Comparison of ENCODE assay signal across 8 mouse cellular contexts in the genomic region with DNA sequence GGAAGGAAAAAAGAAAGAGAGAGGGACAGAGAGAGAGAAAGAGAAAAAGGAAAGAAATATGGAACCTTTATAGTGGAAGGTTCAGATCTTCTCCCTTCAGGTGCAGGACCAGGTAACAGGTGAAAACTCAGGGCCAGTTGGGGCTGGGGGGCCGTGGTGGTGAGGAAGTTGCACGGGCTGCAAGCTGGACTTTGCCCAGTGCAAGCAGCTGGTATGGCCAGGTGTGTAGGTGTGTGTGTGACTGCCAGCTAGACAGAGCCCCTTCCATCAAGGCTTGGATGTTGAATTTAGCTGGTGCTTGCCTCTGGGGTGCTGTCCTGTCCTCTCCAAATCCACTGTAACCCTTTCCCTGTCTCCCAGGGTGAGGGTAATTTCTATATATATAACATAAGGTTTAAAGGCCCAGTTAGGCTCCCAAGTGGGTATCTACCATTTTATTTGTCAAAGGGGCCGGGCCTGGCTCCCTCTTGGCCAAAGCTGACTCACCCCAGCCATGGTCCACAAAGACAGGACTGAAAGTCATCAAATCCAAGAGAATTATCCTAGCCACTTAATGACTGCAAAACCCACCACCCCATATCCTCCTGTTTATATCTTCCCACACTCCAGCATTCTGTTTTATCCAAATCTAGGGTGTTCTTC. TPM values are rescaled to one million over a fixed set of nuclear protein-coding genes. Genes with fewer than 3 reads are reported as not detected.
DNase-seq lines count a peak whose midpoint lies in the region; ATAC-seq and TF ChIP-seq lines count a peak whose summit lies in the region.

No protein-coding gene starts in this region.

- no peak for DNase-seq in heart, adult 18-20 months
- DNase-seq in G1E (ENCODE audit: low spot score): no peak
- no peak for DNase-seq in heart, postnatal 0 days (ENCODE audit: low spot score)
- DNase-seq in midbrain, embryonic 10.5 days (ENCODE audit: low spot score): no peak
- DNase-seq in embryo, embryonic 11 days: no peak
- DNase-seq in gastrocnemius, postnatal 25 days: no peak
- no peak for DNase-seq in cerebellum, adult 11-12 months

- H3K36me3 ChIP-seq in heart, embryonic 14.5 days (ENCODE audit: control insufficient read depth, insufficient read depth, low read length): 0 out of 2 replicates have a peak, but pooled peaks cover 4% of the 10 kb centered on the region
- H3K36me3 ChIP-seq in G1E (replicated peaks): peaks cover 34% of the 10 kb centered on the region
- H3K36me3 ChIP-seq in heart, postnatal 0 days (replicated peaks; ENCODE audit: control insufficient read depth, insufficient read depth, low read length): no peaks in the 10 kb centered on the region
- no peaks in the 10 kb centered on the region for H3K36me3 ChIP-seq in midbrain, embryonic 10.5 days

- TF ChIP-seq CTCF in G1E (IDR thresholded peaks at IDR 0.05; ENCODE audit: low read depth, low read length): no peak
- TF ChIP-seq CTCF in heart, postnatal 0 days (IDR thresholded peaks at IDR 0.05; ENCODE audit: low read depth): no peak

- H3K9ac ChIP-seq in heart, embryonic 14.5 days (ENCODE audit: low read length): peak overlapping the region; percentile 75
- H3K9ac ChIP-seq in heart, postnatal 0 days (replicated peaks; ENCODE audit: low read depth, low read length): no peak overlapping the region

- H3K27me3 ChIP-seq in heart, embryonic 14.5 days (ENCODE audit: control insufficient read depth, insufficient read depth, low read length): no peaks in the 10 kb centered on the region
- peaks cover 3% of the 10 kb centered on the region; the same call in 1 of the 2 replicates for H3K27me3 ChIP-seq in G1E (ENCODE audit: insufficient read depth, low read length)
- H3K27me3 ChIP-seq in heart, postnatal 0 days (ENCODE audit: control insufficient read depth, insufficient read depth, low read length): no peaks in the 10 kb centered on the region
- peaks cover 38% of the 10 kb centered on the region for H3K27me3 ChIP-seq in midbrain, embryonic 10.5 days (ENCODE audit: low read depth, poor library complexity, severe bottlenecking)

- peak overlapping the region; percentile 99 for H3K4me2 ChIP-seq in heart, embryonic 14.5 days (ENCODE audit: low read length)
- H3K4me2 ChIP-seq in heart, postnatal 0 days (ENCODE audit: low read depth, low read length): peak overlapping the region; percentile 94

- ATAC-seq in heart, embryonic 14.5 days (ENCODE audit: insufficient number of reproducible peaks, insufficient read depth, low FRiP score, low read depth): no peak
- ATAC-seq in G1E (ENCODE audit: extremely low read depth, insufficient number of reproducible peaks, low FRiP score, poor library complexity, severe bottlenecking): no peak
- ATAC-seq in heart, postnatal 0 days (ENCODE audit: insufficient read depth, low read depth): no peak

- no peaks in the 10 kb centered on the region for H3K9me3 ChIP-seq in heart, embryonic 14.5 days (ENCODE audit: control insufficient read depth, low read length)
- no peaks in the 10 kb centered on the region for H3K9me3 ChIP-seq in G1E (replicated peaks)
- H3K9me3 ChIP-seq in heart, postnatal 0 days (replicated peaks; ENCODE audit: control insufficient read depth, low read length): no peaks in the 10 kb centered on the region
- no peaks in the 10 kb centered on the region for H3K9me3 ChIP-seq in midbrain, embryonic 10.5 days (replicated peaks)

- H3K4me3 ChIP-seq in heart, embryonic 14.5 days (ENCODE audit: control insufficient read depth in 1 of 2, insufficient read depth in 1 of 2, low read depth in 1 of 2, low read length in 2 of 2): peak overlapping the region; percentile 62 to 69
- peak overlapping the region; percentile 82; the same call in 1 of the 2 replicates for H3K4me3 ChIP-seq in G1E (ENCODE audit: low read depth, low read length)
- peak overlapping the region; percentile 63 for H3K4me3 ChIP-seq in heart, postnatal 0 days (ENCODE audit: low read depth, low read length)
- peak overlapping the region; percentile 65 for H3K4me3 ChIP-seq in midbrain, embryonic 10.5 days

- H3K4me1 ChIP-seq in heart, embryonic 14.5 days (ENCODE audit: control insufficient read depth in 2 of 2, insufficient read depth in 2 of 2, low read length in 2 of 2): peaks cover 0 to 4% of the 10 kb centered on the region in 2 experiments; a peak in 1 of 4 replicates
- H3K4me1 ChIP-seq in G1E (ENCODE audit: insufficient read depth, low read depth, low read length): peaks cover 20% of the 10 kb centered on the region
- no peaks in the 10 kb centered on the region for H3K4me1 ChIP-seq in heart, postnatal 0 days (ENCODE audit: control insufficient read depth, insufficient read depth)
- H3K4me1 ChIP-seq in midbrain, embryonic 10.5 days: peaks cover 15% of the 10 kb centered on the region

- no peak for TF ChIP-seq EP300 in heart, postnatal 0 days (IDR thresholded peaks at IDR 0.05; ENCODE audit: low read depth)

- WGBS in heart, embryonic 14.5 days: 78% methylated on average over 3 of the region's 3 CpGs
- WGBS in heart, postnatal 0 days: 73% methylated on average over 3 of the region's 3 CpGs
- WGBS in midbrain, embryonic 10.5 days: 74% methylated on average over 3 of the region's 3 CpGs

- no peak overlapping the region for H3K27ac ChIP-seq in heart, embryonic 14.5 days (replicated peaks in 1 of 2; ENCODE audit: control insufficient read depth in 1 of 2, insufficient read depth in 1 of 2, low read depth in 2 of 2, low read length in 2 of 2)
- H3K27ac ChIP-seq in heart, postnatal 0 days (ENCODE audit: low read depth): no peak overlapping the region
- H3K27ac ChIP-seq in midbrain, embryonic 10.5 days (replicated peaks): no peak overlapping the region

RNA-seq across cellular contexts. Expression of a gene that starts 1.0 kb away (rescaled TPM):
- 7.8 and 9.0 TPM in 2 replicates for polyA plus RNA-seq in heart, embryonic 14.5 days (2014; fragmentation: Nextera tagmentation; extraction: Ambion mirVana)
- 10 to 100 TPM; 16.2 to 18.2 TPM for total RNA-seq in heart, adult 18-20 months (2021)
- total RNA-seq in G1E (2014; fragmentation: Nextera tagmentation) (3.7 and 6.8 TPM in 2 replicates), G1E (2017) (7.0 TPM in 2 replicates)
- 4.9 and 8.5 TPM in 2 replicates for polyA plus RNA-seq in G1E (2012)
- total RNA-seq in heart, postnatal 0 days (2014; rRNA removed; ENCODE audit: low replicate concordance): 8.9 and 11.2 TPM in 2 replicates
- 7.7 and 7.9 TPM in 2 replicates for polyA plus RNA-seq in heart, postnatal 0 days (2015; fragmentation: Nextera tagmentation; extraction: Ambion mirVana)
- polyA plus RNA-seq in midbrain, embryonic 10.5 days (2016; fragmentation: Nextera tagmentation; extraction: Ambion mirVana): 8.3 and 9.7 TPM in 2 replicates
- 1 to 10 TPM; 3.4 to 6.0 TPM for total RNA-seq in gastrocnemius, postnatal 25 days (2021)

RNA-seq across cellular contexts. Expression of a gene that starts 10.3 kb away (rescaled TPM):
- polyA plus RNA-seq in heart, embryonic 14.5 days (2014; fragmentation: Nextera tagmentation; extraction: Ambion mirVana): 2.4 and 3.0 TPM in 2 replicates
- total RNA-seq in heart, adult 18-20 months (2021): 1 to 10 TPM; 3.7 to 6.0 TPM
- 1.8 and 3.8 TPM in 2 replicates for total RNA-seq in G1E (2014; fragmentation: Nextera tagmentation)
- 0.64 and 0.98 TPM in 2 replicates for total RNA-seq in G1E (2017)
- polyA plus RNA-seq in G1E (2012): 0.21 and 0.31 TPM in 2 replicates
- 0.88 TPM in 1 of 2 replicates, not detected in the other for total RNA-seq in heart, postnatal 0 days (2014; rRNA removed; ENCODE audit: low replicate concordance)
- polyA plus RNA-seq in heart, postnatal 0 days (2015; fragmentation: Nextera tagmentation; extraction: Ambion mirVana): 0.77 and 0.97 TPM in 2 replicates
- polyA plus RNA-seq in midbrain, embryonic 10.5 days (2016; fragmentation: Nextera tagmentation; extraction: Ambion mirVana): 4.2 and 4.6 TPM in 2 replicates
- total RNA-seq in gastrocnemius, postnatal 25 days (2021): under 1 TPM; 0.38 to 0.51 TPM

RNA-seq across cellular contexts. Expression of a gene that starts 10.4 kb away (rescaled TPM):
- 48.1 and 58.8 TPM in 2 replicates for polyA plus RNA-seq in heart, embryonic 14.5 days (2014; fragmentation: Nextera tagmentation; extraction: Ambion mirVana)
- total RNA-seq in heart, adult 18-20 months (2021): 10 to 100 TPM; 72.7 to 81.2 TPM
- 12.8 and 17.6 TPM in 2 replicates for total RNA-seq in G1E (2014; fragmentation: Nextera tagmentation)
- 9.0 and 17.1 TPM in 2 replicates for total RNA-seq in G1E (2017)
- polyA plus RNA-seq in G1E (2012): 11.3 and 15.9 TPM in 2 replicates
- 52.6 and 53.9 TPM in 2 replicates for total RNA-seq in heart, postnatal 0 days (2014; rRNA removed; ENCODE audit: low replicate concordance)
- polyA plus RNA-seq in heart, postnatal 0 days (2015; fragmentation: Nextera tagmentation; extraction: Ambion mirVana): 44.8 and 47.2 TPM in 2 replicates
- 39.0 and 39.2 TPM in 2 replicates for polyA plus RNA-seq in midbrain, embryonic 10.5 days (2016; fragmentation: Nextera tagmentation; extraction: Ambion mirVana)
- total RNA-seq in gastrocnemius, postnatal 25 days (2021): 10 to 100 TPM in 1 of 2 experiments, 1 to 10 TPM in 1; 8.6 to 14.6 TPM

RNA-seq across cellular contexts. Expression of a gene that starts 19.9 kb away (rescaled TPM):
- polyA plus RNA-seq in heart, embryonic 14.5 days (2014; fragmentation: Nextera tagmentation; extraction: Ambion mirVana): 2.4 and 4.5 TPM in 2 replicates
- 1 to 10 TPM; 2.4 to 3.0 TPM for total RNA-seq in heart, adult 18-20 months (2021)
- 1.6 and 5.3 TPM in 2 replicates for total RNA-seq in G1E (2014; fragmentation: Nextera tagmentation)
- 0.41 and 0.44 TPM in 2 replicates for total RNA-seq in G1E (2017)
- 5.8 and 7.6 TPM in 2 replicates for polyA plus RNA-seq in G1E (2012)
- 2.6 and 6.4 TPM in 2 replicates for total RNA-seq in heart, postnatal 0 days (2014; rRNA removed; ENCODE audit: low replicate concordance)
- polyA plus RNA-seq in heart, postnatal 0 days (2015; fragmentation: Nextera tagmentation; extraction: Ambion mirVana): 0.86 and 1.4 TPM in 2 replicates
- polyA plus RNA-seq in midbrain, embryonic 10.5 days (2016; fragmentation: Nextera tagmentation; extraction: Ambion mirVana): 14.7 and 22.4 TPM in 2 replicates
- total RNA-seq in gastrocnemius, postnatal 25 days (2021): under 1 TPM; 0.56 to 0.83 TPM

RNA-seq across cellular contexts. Expression of a gene that starts 38.6 kb away (rescaled TPM):
- polyA plus RNA-seq in heart, embryonic 14.5 days (2014; fragmentation: Nextera tagmentation; extraction: Ambion mirVana): 8.3 and 9.8 TPM in 2 replicates
- 1 to 10 TPM; 7.6 to 7.8 TPM for total RNA-seq in heart, adult 18-20 months (2021)
- total RNA-seq in G1E (2014; fragmentation: Nextera tagmentation): 11.8 and 12.4 TPM in 2 replicates
- 10.9 and 12.8 TPM in 2 replicates for total RNA-seq in G1E (2017)
- polyA plus RNA-seq in G1E (2012): 12.6 and 14.5 TPM in 2 replicates
- total RNA-seq in heart, postnatal 0 days (2014; rRNA removed; ENCODE audit: low replicate concordance): 14.3 and 19.5 TPM in 2 replicates
- polyA plus RNA-seq in heart, postnatal 0 days (2015; fragmentation: Nextera tagmentation; extraction: Ambion mirVana): 4.6 and 5.1 TPM in 2 replicates
- 8.1 and 8.6 TPM in 2 replicates for polyA plus RNA-seq in midbrain, embryonic 10.5 days (2016; fragmentation: Nextera tagmentation; extraction: Ambion mirVana)
- total RNA-seq in gastrocnemius, postnatal 25 days (2021): 1 to 10 TPM; 1.6 to 2.7 TPM
